Mouse (Mus musculus) E14TG2a.4 (cell line): ENCODE measurements around the gene Ccnk.

Source experiments
- CTCF ChIP-seq: conservative IDR thresholded peaks from 2 replicates; pipeline ENCODE4 v1.5.1; 2014; ENCODE audit warnings: low read length
- NANOG ChIP-seq: IDR thresholded peaks from 2 replicates; pipeline ENCODE4 v1.6.1; 2014; ENCODE audit warnings: borderline replicate concordance, low read length, mixed read lengths
- POU5F1 ChIP-seq: IDR thresholded peaks from 2 replicates; pipeline ENCODE4 v1.6.1; 2014; ENCODE audit warnings: low read length, borderline replicate concordance

DNA sequence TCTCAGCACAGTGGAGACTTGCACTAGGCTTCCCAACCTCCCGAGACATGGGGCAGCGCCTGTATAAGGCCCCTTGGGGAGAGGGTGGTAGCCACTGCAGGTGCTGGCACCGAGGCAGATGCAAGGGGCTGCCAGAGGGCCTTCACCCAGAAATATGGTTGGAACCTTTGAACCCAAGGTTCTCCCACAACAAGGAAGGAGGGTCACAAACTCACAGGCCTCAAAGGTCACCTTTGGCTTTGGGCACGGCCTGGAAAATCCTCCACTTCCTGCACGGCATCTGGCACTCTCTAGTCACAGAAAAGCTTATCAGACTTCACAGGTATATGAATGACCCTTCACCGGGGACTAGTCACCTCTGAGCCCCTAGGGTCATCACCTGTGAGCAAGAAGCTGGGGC lies 54.4 kb downstream of the Ccnk start:
- TF ChIP-seq CTCF = no peak
- TF ChIP-seq NANOG = no peak
- no peak for TF ChIP-seq POU5F1
